Mouse (Mus musculus) liver, postnatal 0 days (tissue): Measurements from ENCODE around the gene Myt1l.

Experiments used
- CTCF ChIP-seq: sonication (generic); IDR thresholded peaks from 2 replicates; pipeline ENCODE4 v1.5.1; 2016; ENCODE audit warnings: antibody characterized with exemption, low read depth
- EP300 ChIP-seq: IDR thresholded peaks from 2 replicates; pipeline ENCODE4 v1.6.1; 2016; ENCODE audit warnings: antibody characterized with exemption, low read depth, mild to moderate bottlenecking

DNA sequence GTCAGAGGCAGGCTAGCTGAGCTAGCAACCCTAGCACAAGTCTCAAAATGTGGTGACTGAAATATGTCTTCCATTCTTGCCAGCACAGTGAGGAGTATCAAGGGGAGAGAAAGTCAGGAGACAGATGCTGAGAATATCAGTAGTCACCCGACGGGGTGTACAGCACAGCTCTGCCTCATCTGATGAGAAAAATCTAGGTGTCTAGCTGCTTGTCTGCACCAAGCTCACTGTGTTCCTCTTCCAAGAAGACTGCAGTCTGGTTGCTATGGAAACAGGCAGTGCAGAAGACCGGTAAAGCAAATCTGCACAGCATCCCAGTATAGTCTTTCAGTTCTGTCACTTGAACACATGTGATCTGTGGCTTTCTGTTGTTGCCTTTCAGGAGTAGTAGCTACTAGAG lies 294.0 kb downstream of the Myt1l start:
- no peak for TF ChIP-seq CTCF
- TF ChIP-seq EP300, result no peak
